Mouse (Mus musculus) heart, embryonic 15.5 days (tissue): ENCODE data around the gene Sgk1. TPM values are rescaled to one million over a fixed set of nuclear protein-coding genes. Genes with fewer than 3 reads are reported as not detected.
A peak's percentile ranks its signal among the peaks of the same experiment; 100 is the strongest.
"Not testable (repeated sequence)": the region's sequence is repeated elsewhere in the genome, so short reads cannot be mapped to it uniquely, and the experiment has no call there.

Experiments used
- ATAC-seq: fragments of 200-750 bp; cut with Nextera tagmentation; replicated peaks from 2 replicates; pipeline ENCODE4 v1.8.0; 2017; ENCODE audit warnings: low read depth, moderate TSS enrichment; ENCODE audit not compliant: insufficient number of reproducible peaks, insufficient read depth, low FRiP score
- H3K27ac ChIP-seq: fragments of 300-500 bp; sonication (generic); 2 replicates; pipeline ENCODE4 v1.5.1; 2015; ENCODE audit warnings: mild to moderate bottlenecking, inconsistent platforms
- H3K27me3 ChIP-seq: fragments of 300-500 bp; sonication (generic); 2 replicates; pipeline ENCODE4 v1.6.1; 2015; ENCODE audit warnings: inconsistent platforms
- H3K36me3 ChIP-seq: fragments of 300-500 bp; sonication (generic); 2 replicates; pipeline ENCODE4 v1.6.1; 2015; ENCODE audit warnings: mild to moderate bottlenecking, inconsistent platforms
- H3K4me1 ChIP-seq: fragments of 300-500 bp; sonication (generic); replicated peaks from 2 replicates; pipeline ENCODE4 v1.6.1; 2015; ENCODE audit warnings: inconsistent platforms
- H3K4me2 ChIP-seq: fragments of 300-500 bp; sonication (generic); 2 replicates; pipeline ENCODE4 v1.6.1; 2015; ENCODE audit warnings: inconsistent platforms, mild to moderate bottlenecking, moderate library complexity
- H3K4me3 ChIP-seq: fragments of 300-500 bp; sonication (generic); 2 replicates; pipeline ENCODE4 v1.5.1; 2015; ENCODE audit warnings: mild to moderate bottlenecking, inconsistent platforms
- H3K9ac ChIP-seq: fragments of 300-500 bp; sonication (generic); 2 replicates; pipeline ENCODE4 v1.6.1; 2015; ENCODE audit warnings: mild to moderate bottlenecking, inconsistent platforms
- H3K9me3 ChIP-seq: fragments of 300-500 bp; sonication (generic); replicated peaks from 2 replicates; pipeline ENCODE4 v1.6.1; 2016; ENCODE audit warnings: inconsistent platforms
- WGBS: fragments of 180-500 bp; shearing (Covaris S2); methylation state at CpG from one replicate; pipeline ENCODE4 v1.1.7; 2015; ENCODE audit warnings: mixed read lengths; 5-methylcytosine and 5-hydroxymethylcytosine counted together
- polyA plus RNA-seq: library from polyadenylated mRNA; unstranded; fragments of >200 nt; fragmentation: Nextera tagmentation; extraction: Ambion mirVana; gene quantifications from 2 replicates; pipeline ENCODE4 v1.2.1, GENCODE M21; 2015

The Sgk1 gene
- polyA plus RNA-seq, 1 experiment from 2014 or later, result 29.8 TPM

- H3K4me2 ChIP-seq, result no peak overlapping the region
- no peaks in the 10 kb centered on the region for H3K9me3 ChIP-seq
- H3K36me3 ChIP-seq, result no peaks in the 10 kb centered on the region
- H3K27me3 ChIP-seq, result no peaks in the 10 kb centered on the region
- no peak overlapping the region for H3K27ac ChIP-seq
- 55% methylated on average over 4 of the region's 4 CpGs for WGBS
- H3K4me1 ChIP-seq, result no peaks in the 10 kb centered on the region
- no peak overlapping the region for H3K4me3 ChIP-seq
- no peak for ATAC-seq
- no peak overlapping the region for H3K9ac ChIP-seq
These were observed 13.4 kb upstream of the Sgk1 start for GRCm38 (mm10) chr10:21868623-21869022.

- Histone ChIP-seq H3K4me2 (peak overlapping the region; percentile 68), H3K9ac (peak overlapping the region; percentile 18; the same call in 1 of the 2 replicates), H3K27ac (no peak overlapping the region), H3K4me3 (peak overlapping the region; percentile 43), H3K27me3 (peaks cover 18% of the 10 kb centered on the region), H3K36me3 (no peaks in the 10 kb centered on the region), H3K9me3 (no peaks in the 10 kb centered on the region), H3K4me1 (peaks cover 6% of the 10 kb centered on the region)
- 35% methylated on average over 4 of the region's 4 CpGs for WGBS
- ATAC-seq, result no peak
These were observed 174 bp upstream of the Sgk1 start for GRCm38 (mm10) chr10:21881837-21882183.

- 19% methylated on average over 12 of the region's 12 CpGs for WGBS
- Histone ChIP-seq H3K27ac (no peak overlapping the region), H3K4me3 (no peak overlapping the region), H3K9me3 (no peaks in the 10 kb centered on the region), H3K4me1 (peaks cover 6% of the 10 kb centered on the region), H3K27me3 (peaks cover 18% of the 10 kb centered on the region), H3K4me2 (no peak overlapping the region), H3K36me3 (no peaks in the 10 kb centered on the region), H3K9ac (no peak overlapping the region)
- no peak; the same call in 1 of the 2 replicates for ATAC-seq
These were observed 1.6 kb downstream of the Sgk1 start for GRCm38 (mm10) chr10:21883587-21883986.

- no peak overlapping the region for H3K9ac ChIP-seq
- H3K9me3 ChIP-seq, result no peaks in the 10 kb centered on the region
- ATAC-seq, result no peak
- no peak overlapping the region for H3K27ac ChIP-seq
- 88% methylated on average over 3 of the region's 3 CpGs for WGBS
- H3K4me3 ChIP-seq, result no peak overlapping the region
- H3K36me3 ChIP-seq, result no peaks in the 10 kb centered on the region
- peaks cover 18% of the 10 kb centered on the region for H3K27me3 ChIP-seq
- H3K4me2 ChIP-seq, result no peak overlapping the region
- peaks cover 6% of the 10 kb centered on the region for H3K4me1 ChIP-seq
These were observed 2.5 kb downstream of the Sgk1 start for GRCm38 (mm10) chr10:21884534-21884933.

- H3K9ac ChIP-seq, result no peak overlapping the region
- H3K27me3 ChIP-seq, result no peaks in the 10 kb centered on the region
- no peak for ATAC-seq
- H3K36me3 ChIP-seq, result no peaks in the 10 kb centered on the region
- H3K4me3 ChIP-seq, result no peak overlapping the region
- H3K4me2 ChIP-seq, result no peak overlapping the region
- WGBS, result 60% methylated on average over 3 of the region's 3 CpGs
- H3K27ac ChIP-seq, result no peak overlapping the region
- H3K4me1 ChIP-seq, result 0 out of 2 replicates have a peak, but pooled peaks cover 7% of the 10 kb centered on the region
- H3K9me3 ChIP-seq, result no peaks in the 10 kb centered on the region
These were observed 7.3 kb downstream of the Sgk1 start for GRCm38 (mm10) chr10:21889141-21889765.

GRCm38 (mm10) chr10:21890293-21890692 is 8.3 kb downstream of the Sgk1 start:
- H3K9me3 ChIP-seq, result no peaks in the 10 kb centered on the region
- H3K4me3 ChIP-seq, result no peak overlapping the region
- 0 out of 2 replicates have a peak, but pooled peaks cover 7% of the 10 kb centered on the region for H3K4me1 ChIP-seq
- no peak for ATAC-seq
- 77% methylated on average over 4 of the region's 4 CpGs for WGBS
- no peak overlapping the region for H3K4me2 ChIP-seq
- no peaks in the 10 kb centered on the region for H3K27me3 ChIP-seq
- no peak overlapping the region for H3K27ac ChIP-seq
- H3K36me3 ChIP-seq, result no peaks in the 10 kb centered on the region
- H3K9ac ChIP-seq, result no peak overlapping the region

- H3K9me3 ChIP-seq, result no peaks in the 10 kb centered on the region
- no peak overlapping the region for H3K27ac ChIP-seq
- H3K4me1 ChIP-seq, result 0 out of 2 replicates have a peak, but pooled peaks cover 7% of the 10 kb centered on the region
- H3K4me2 ChIP-seq, result no peak overlapping the region
- no peak for ATAC-seq
- 39% methylated on average over 7 of the region's 7 CpGs for WGBS
- H3K36me3 ChIP-seq, result no peaks in the 10 kb centered on the region
- no peaks in the 10 kb centered on the region for H3K27me3 ChIP-seq
- H3K9ac ChIP-seq, result no peak overlapping the region
- H3K4me3 ChIP-seq, result no peak overlapping the region
These were observed 9.5 kb downstream of the Sgk1 start for GRCm38 (mm10) chr10:21891442-21891841.

- Histone ChIP-seq H3K4me2 (no peak overlapping the region), H3K9ac (no peak overlapping the region), H3K4me3 (no peak overlapping the region), H3K36me3 (no peaks in the 10 kb centered on the region), H3K27me3 (no peaks in the 10 kb centered on the region), H3K9me3 (no peaks in the 10 kb centered on the region), H3K27ac (no peak overlapping the region; the same call in 1 of the 2 replicates), H3K4me1 (0 out of 2 replicates have a peak, but pooled peaks cover 7% of the 10 kb centered on the region)
- 74% methylated on average over 4 of the region's 4 CpGs for WGBS
- ATAC-seq, result no peak
These were observed 10.1 kb downstream of the Sgk1 start for GRCm38 (mm10) chr10:21892104-21892503.

- H3K27me3 ChIP-seq, result no peaks in the 10 kb centered on the region
- H3K27ac ChIP-seq, result no peak overlapping the region
- H3K36me3 ChIP-seq, result no peaks in the 10 kb centered on the region
- H3K4me2 ChIP-seq, result no peak overlapping the region
- ATAC-seq, result no peak
- H3K9me3 ChIP-seq, result no peaks in the 10 kb centered on the region
- no peak overlapping the region for H3K9ac ChIP-seq
- H3K4me1 ChIP-seq, result no peaks in the 10 kb centered on the region
- H3K4me3 ChIP-seq, result no peak overlapping the region
- 84% methylated on average over 4 of the region's 4 CpGs for WGBS
These were observed 16.4 kb downstream of the Sgk1 start for GRCm38 (mm10) chr10:21898417-21898816.

GRCm38 (mm10) chr10:21898851-21899250 is 16.9 kb downstream of the Sgk1 start:
- H3K27me3 ChIP-seq, H3K4me2 ChIP-seq, H3K36me3 ChIP-seq, H3K4me1 ChIP-seq, ATAC-seq, H3K4me3 ChIP-seq, H3K9me3 ChIP-seq, H3K9ac ChIP-seq, H3K27ac ChIP-seq: not testable (repeated sequence)
- 88% methylated on average over 17 of the region's 17 CpGs for WGBS

GRCm38 (mm10) chr10:21899397-21899796 is 17.4 kb downstream of the Sgk1 start:
- no peak for ATAC-seq
- no peaks in the 10 kb centered on the region for H3K36me3 ChIP-seq
- no peaks in the 10 kb centered on the region for H3K9me3 ChIP-seq
- H3K4me3 ChIP-seq, result no peak overlapping the region
- no peaks in the 10 kb centered on the region for H3K4me1 ChIP-seq
- WGBS, result 83% methylated on average over 3 of the region's 3 CpGs
- H3K27ac ChIP-seq, result no peak overlapping the region
- H3K4me2 ChIP-seq, result no peak overlapping the region
- H3K27me3 ChIP-seq, result no peaks in the 10 kb centered on the region
- H3K9ac ChIP-seq, result no peak overlapping the region
